Mouse (Mus musculus) adrenal gland, postnatal 10 days (tissue): ENCODE results near the gene Map4k2. TPM values are rescaled to one million over a fixed set of nuclear protein-coding genes. Genes with fewer than 3 reads are reported as not detected.

ENCODE experiments used
- DNase-seq: peaks from one replicate; pipeline ENCODE4 v3.0.0; 2021; ENCODE audit warnings: mixed read lengths
- microRNA-seq: library from miRNA; unstranded; fragments of <30 nt; microRNA quantifications from one replicate; pipeline ENCODE4 v1.2.0, GENCODE M21; 2021
- total RNA-seq, 2 experiments: library from RNA; stranded (reverse); gene quantifications; 2 replicates each; pipeline ENCODE4 v1.2.3; 2021

Map4k2 gene
- total RNA-seq, 2 experiments from 2014 or later, result 35.9 to 54.6 TPM

- no peak for DNase-seq
Measured at GRCm38 (mm10) chr19:6400096-6401086, 59.5 kb downstream of the Map4k2 start.

GRCm38 (mm10) chr19:6401131-6401815 is 60.3 kb downstream of the Map4k2 start:
- DNase-seq, result peak; percentile 91

DNA sequence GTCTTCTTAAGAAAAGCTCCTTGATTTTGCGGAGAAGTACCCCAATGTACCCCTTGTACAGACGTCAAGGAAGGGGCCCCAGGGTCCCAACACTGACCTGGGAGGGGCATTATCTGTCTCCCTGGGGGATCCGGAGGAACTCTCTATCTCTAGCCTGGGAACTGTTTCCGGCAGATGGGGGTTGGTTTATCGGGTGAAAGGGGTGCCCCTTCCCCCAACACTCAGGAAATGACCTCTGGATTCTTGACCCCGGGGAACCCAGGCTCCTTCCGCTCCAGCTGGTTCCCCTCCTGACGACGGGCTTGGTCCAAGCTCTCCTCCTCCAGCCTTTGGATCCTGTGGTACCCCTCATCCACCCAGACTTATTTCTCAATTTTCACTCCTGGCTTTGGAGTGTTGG is 61.0 kb downstream of the Map4k2 start:
- no peak for DNase-seq

DNA sequence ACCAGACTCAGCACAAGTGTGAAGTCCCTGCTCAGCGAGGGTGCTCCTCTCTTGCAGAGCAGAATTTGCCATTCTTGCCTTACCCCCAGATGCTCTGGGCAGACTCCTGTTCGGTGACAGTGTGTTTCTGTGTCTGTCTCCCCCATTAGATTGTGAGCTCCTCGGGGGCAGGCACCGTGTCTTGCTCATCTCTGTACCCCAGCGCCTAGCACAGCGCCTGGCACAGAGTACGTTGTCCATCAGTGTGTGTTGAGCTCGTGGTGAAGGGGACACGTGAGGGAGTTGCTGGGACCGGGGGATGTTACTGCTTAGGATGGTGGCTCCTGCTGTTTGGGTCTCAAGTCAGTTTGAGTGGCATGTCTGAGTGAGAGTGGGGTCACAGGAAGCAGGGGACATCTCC is 62.9 kb downstream of the Map4k2 start:
- DNase-seq, result no peak

Small RNA genes within 50 kb of the gene (microRNA-seq; reads per million reads assigned to microRNA genes)
- 1.4 reads per million for gene Mir6989

Other genes starting within 250 kb of the Map4k2 start
- under 1 TPM in 1 of 2 experiments, not detected in 1; 0.82 TPM for gene AC131692.1, start 246.7 kb upstream of the Map4k2 start, total RNA-seq
- gene Naaladl1, start 235.4 kb upstream of the Map4k2 start, total RNA-seq, result under 1 TPM; 0.24 to 0.30 TPM
- gene Sac3d1, start 222.5 kb upstream of the Map4k2 start, total RNA-seq, result 10 to 100 TPM; 15.9 to 17.2 TPM
- 10 to 100 TPM; 19.6 to 21.8 TPM for gene Snx15, start 212.8 kb upstream of the Map4k2 start, total RNA-seq
- 1 to 10 TPM in 1 of 2 experiments, under 1 TPM in 1; 0.57 to 1.6 TPM for gene Batf2, start 200.2 kb upstream of the Map4k2 start, total RNA-seq
- 10 to 100 TPM; 63.1 to 63.7 TPM for gene Arl2, start 199.6 kb upstream of the Map4k2 start, total RNA-seq
- gene Majin, start 156.7 kb upstream of the Map4k2 start, total RNA-seq, result under 1 TPM; 0.72 to 0.79 TPM
- gene Gpha2, start 114.8 kb upstream of the Map4k2 start, total RNA-seq, result 10 to 100 TPM; 16.9 to 18.2 TPM
- gene Ppp2r5b, start 105.3 kb upstream of the Map4k2 start, total RNA-seq, result 10 to 100 TPM; 52.9 to 56.9 TPM
- 10 to 100 TPM; 25.0 to 30.2 TPM for gene Atg2a, start 99.5 kb upstream of the Map4k2 start, total RNA-seq
- gene Ehd1, start 64.4 kb upstream of the Map4k2 start, total RNA-seq, result 100 to 1,000 TPM; 104 to 106 TPM
- 10 to 100 TPM; 10.3 to 11.6 TPM for gene Cdc42bpg, start 34.7 kb upstream of the Map4k2 start, total RNA-seq
- gene Men1, start 6.2 kb upstream of the Map4k2 start, total RNA-seq, result 10 to 100 TPM; 37.1 to 38.7 TPM
- gene Sf1, start 22.6 kb downstream of the Map4k2 start, total RNA-seq, result 100 to 1,000 TPM; 166 to 186 TPM
- 100 to 1,000 TPM in 1 of 2 experiments, 10 to 100 TPM in 1; 92.0 to 223 TPM for gene Pygm, start 43.3 kb downstream of the Map4k2 start, total RNA-seq
- 10 to 100 TPM; 53.2 to 54.9 TPM for gene Rasgrp2, start 58.2 kb downstream of the Map4k2 start, total RNA-seq
- gene Nrxn2, start 77.6 kb downstream of the Map4k2 start, total RNA-seq, result 10 to 100 TPM in 1 of 2 experiments, 1 to 10 TPM in 1; 7.5 to 14.5 TPM
- not detected for gene Slc22a12, start 201.9 kb downstream of the Map4k2 start, total RNA-seq